Mouse (Mus musculus) hindbrain, embryonic 16.5 days (tissue): ENCODE results near the gene Pde3a. TPM values are rescaled to one million over a fixed set of nuclear protein-coding genes. Genes with fewer than 3 reads are reported as not detected.

Experiments
- ATAC-seq: fragments of 200-750 bp; cut with Nextera tagmentation; 2 replicates; pipeline ENCODE4 v1.8.0; 2017; ENCODE audit warnings: moderate TSS enrichment, moderate library complexity
- H3K27ac ChIP-seq: fragments of 300-500 bp; sonication (generic); 2 replicates; pipeline ENCODE4 v1.5.1; 2014; ENCODE audit warnings: low read depth, mild to moderate bottlenecking, control low read depth, low read length, moderate library complexity
- H3K27me3 ChIP-seq: fragments of 300-500 bp; sonication (generic); replicated peaks from 2 replicates; pipeline ENCODE4 v1.6.1; 2014; ENCODE audit warnings: low read length; ENCODE audit not compliant: control insufficient read depth, insufficient read depth
- H3K36me3 ChIP-seq: fragments of 300-500 bp; sonication (generic); 2 replicates; pipeline ENCODE4 v1.6.1; 2014; ENCODE audit warnings: mild to moderate bottlenecking, low read length, moderate library complexity, mixed read lengths; ENCODE audit not compliant: control insufficient read depth, insufficient read depth
- H3K4me1 ChIP-seq: fragments of 300-500 bp; sonication (generic); 2 replicates; pipeline ENCODE4 v1.6.1; 2014; ENCODE audit warnings: low read depth, low read length; ENCODE audit not compliant: control insufficient read depth, insufficient read depth
- H3K4me2 ChIP-seq: fragments of 300-500 bp; sonication (generic); 2 replicates; pipeline ENCODE4 v1.6.1; 2014; ENCODE audit warnings: mild to moderate bottlenecking, low read length, control low read depth, moderate library complexity
- H3K4me3 ChIP-seq: fragments of 300-500 bp; sonication (generic); 2 replicates; pipeline ENCODE4 v1.5.1; 2014; ENCODE audit warnings: mild to moderate bottlenecking, low read length, control low read depth, moderate library complexity
- H3K9ac ChIP-seq: fragments of 300-500 bp; sonication (generic); 2 replicates; pipeline ENCODE4 v1.6.1; 2014; ENCODE audit warnings: low read depth, mild to moderate bottlenecking, control low read depth, low read length, moderate library complexity
- H3K9me3 ChIP-seq: fragments of 300-500 bp; sonication (generic); 2 replicates; pipeline ENCODE4 v1.6.1; 2014; ENCODE audit warnings: mild to moderate bottlenecking, low read length, moderate library complexity; ENCODE audit not compliant: control insufficient read depth
- WGBS: fragments of 180-500 bp; shearing (Covaris S2); extraction: QIAGEN DNeasy Blood & Tissue Kit; methylation state at CpG from one replicate; pipeline ENCODE4 v1.1.7; 2014; 5-methylcytosine and 5-hydroxymethylcytosine counted together
- polyA plus RNA-seq: library from polyadenylated mRNA; unstranded; fragments of >200 nt; fragmentation: Nextera tagmentation; extraction: Ambion mirVana; gene quantifications from 2 replicates; pipeline ENCODE4 v1.2.1, GENCODE M21; 2015

Gene Pde3a
- polyA plus RNA-seq, 1 experiment from 2014 or later: 2.1 TPM

DNA sequence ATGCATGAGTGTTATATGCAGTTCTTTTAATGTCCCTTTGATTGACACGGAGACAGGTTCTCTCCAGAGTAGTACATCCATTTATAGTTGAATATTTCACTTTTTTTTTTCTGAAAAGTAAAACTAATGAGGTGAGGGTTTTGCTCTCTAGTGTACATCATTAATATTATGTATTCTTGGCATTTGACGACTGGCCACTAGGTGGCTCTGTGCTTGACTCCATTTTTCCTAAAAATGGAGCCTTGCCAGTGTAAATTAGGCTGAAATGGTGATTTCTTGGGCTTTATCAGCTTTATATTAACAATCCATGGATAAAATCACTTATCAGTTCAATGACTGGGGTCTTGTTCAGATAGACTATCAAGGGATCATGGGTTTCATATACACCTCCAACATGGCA lies 82.4 kb downstream of the Pde3a start:
- Histone ChIP-seq H3K27ac (no peak overlapping the region), H3K4me1 (no peaks in the 10 kb centered on the region), H3K4me2 (no peak overlapping the region), H3K4me3 (no peak overlapping the region), H3K27me3 (no peaks in the 10 kb centered on the region), H3K9me3 (no peaks in the 10 kb centered on the region), H3K36me3 (no peaks in the 10 kb centered on the region), H3K9ac (no peak overlapping the region)
- no peak for ATAC-seq
- WGBS: 48% methylated on average over 2 of the region's 2 CpGs

DNA sequence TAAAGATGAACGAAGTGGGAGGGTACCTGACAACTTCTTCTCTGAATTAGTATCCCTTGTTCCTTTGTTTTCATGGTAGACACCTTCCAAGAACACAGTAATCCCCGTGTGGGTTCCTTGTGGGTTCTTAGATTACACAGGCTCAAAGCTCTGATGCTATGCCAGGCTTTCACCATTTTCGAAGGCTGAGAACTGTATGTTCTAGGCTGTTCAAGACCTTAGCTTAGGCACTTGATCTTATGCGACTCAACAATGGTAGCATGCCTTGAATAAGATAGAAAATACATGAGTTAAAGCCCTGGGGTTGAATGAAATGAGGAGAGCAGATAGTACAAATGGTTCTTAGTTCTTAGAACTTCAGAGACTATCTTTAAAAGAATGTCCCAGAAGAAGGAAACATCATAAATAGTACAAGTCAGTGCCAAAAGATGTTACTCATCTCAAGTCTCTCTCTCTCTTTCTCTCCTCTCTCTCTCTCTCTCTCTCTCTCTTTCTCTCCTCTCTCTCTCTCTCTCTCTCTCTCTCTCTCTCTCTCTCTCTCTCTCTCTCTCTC lies 83.6 kb downstream of the Pde3a start:
- ATAC-seq: no peak
- 90% methylated on average over 4 of the region's 4 CpGs for WGBS

DNA sequence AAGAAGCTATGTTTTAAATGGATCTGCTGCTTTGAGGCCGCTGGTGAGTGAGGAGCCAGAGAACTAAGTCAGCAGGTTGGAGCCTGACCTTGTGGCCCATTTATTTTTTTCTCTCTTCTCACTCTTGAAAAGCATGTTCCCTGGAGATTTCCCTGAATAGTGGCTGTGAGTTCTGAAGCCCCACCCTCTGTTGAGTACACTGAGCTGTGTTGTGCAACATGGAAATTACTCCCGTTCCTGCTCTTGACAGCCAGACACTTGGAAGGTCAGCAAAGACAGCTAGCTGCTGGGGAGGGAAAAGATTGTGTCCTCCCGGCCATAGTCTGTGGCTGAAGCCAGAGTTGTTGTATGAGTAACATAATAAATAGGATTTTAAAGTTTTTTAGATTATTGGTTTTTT lies 84.2 kb downstream of the Pde3a start:
- Histone ChIP-seq H3K4me3 (no peak overlapping the region), H3K27ac (no peak overlapping the region), H3K36me3 (no peaks in the 10 kb centered on the region), H3K9ac (no peak overlapping the region), H3K4me1 (no peaks in the 10 kb centered on the region), H3K4me2 (no peak overlapping the region), H3K27me3 (no peaks in the 10 kb centered on the region), H3K9me3 (no peaks in the 10 kb centered on the region)
- 44% methylated on average over 3 of the region's 3 CpGs for WGBS
- no peak for ATAC-seq

More for the DNA sequence above, 83.6 kb downstream of the Pde3a start:
- Histone ChIP-seq H3K36me3 (no peaks in the 10 kb centered on the region), H3K4me3 (no peak overlapping the region), H3K27me3 (no peaks in the 10 kb centered on the region), H3K4me1 (no peaks in the 10 kb centered on the region), H3K27ac (no peak overlapping the region), H3K9me3 (no peaks in the 10 kb centered on the region), H3K4me2 (no peak overlapping the region), H3K9ac (no peak overlapping the region)

DNA sequence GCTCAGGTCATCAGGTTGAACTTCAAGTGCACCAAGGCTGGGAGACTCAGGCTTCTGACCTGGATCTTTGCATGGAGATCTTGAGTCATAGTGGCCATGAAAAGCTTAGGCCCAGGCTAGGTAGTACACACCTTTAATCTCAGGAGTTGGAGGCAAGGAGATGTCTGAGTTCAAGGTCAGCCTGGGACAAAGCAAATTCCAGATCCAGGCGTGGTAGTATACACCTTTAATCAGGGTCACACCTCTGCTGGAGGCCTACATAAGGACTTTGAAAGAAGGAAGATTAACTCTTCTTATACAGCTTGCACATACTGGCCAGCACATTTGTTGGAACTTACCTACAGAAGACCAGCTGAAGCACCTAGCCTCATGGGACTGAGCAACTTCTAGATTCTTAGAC lies 86.8 kb downstream of the Pde3a start:
- H3K9me3 ChIP-seq: no peaks in the 10 kb centered on the region
- no peaks in the 10 kb centered on the region for H3K4me1 ChIP-seq
- no peak overlapping the region for H3K27ac ChIP-seq
- H3K4me2 ChIP-seq: no peak overlapping the region
- H3K36me3 ChIP-seq: no peaks in the 10 kb centered on the region
- H3K9ac ChIP-seq: no peak overlapping the region
- ATAC-seq: no peak
- no peaks in the 10 kb centered on the region for H3K27me3 ChIP-seq
- no peak overlapping the region for H3K4me3 ChIP-seq
- WGBS: 61% methylated on average over 1 of the region's 1 CpGs

DNA sequence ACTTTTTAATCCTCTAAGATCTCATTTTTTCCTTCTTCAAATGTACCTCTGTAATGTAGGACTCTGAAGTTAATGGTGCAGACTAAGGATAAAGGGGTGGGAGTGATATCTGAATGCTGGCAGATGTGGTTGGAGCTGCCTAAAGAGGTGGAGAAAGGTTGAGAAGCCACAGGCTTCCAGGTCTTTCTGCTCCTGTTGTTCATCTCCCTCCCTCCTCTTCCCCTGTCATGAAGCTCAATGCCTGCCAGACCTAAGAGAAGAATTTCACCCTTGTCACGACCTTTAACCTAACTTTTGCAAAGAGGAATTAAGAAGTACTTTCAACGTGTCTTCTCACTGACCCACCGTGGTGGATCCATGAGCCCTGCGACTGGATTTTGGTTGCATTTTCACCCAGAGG lies 87.4 kb downstream of the Pde3a start:
- H3K4me3 ChIP-seq: no peak overlapping the region
- no peaks in the 10 kb centered on the region for H3K4me1 ChIP-seq
- no peaks in the 10 kb centered on the region for H3K36me3 ChIP-seq
- H3K9ac ChIP-seq: no peak overlapping the region
- WGBS: 75% methylated on average over 4 of the region's 4 CpGs
- ATAC-seq: no peak
- H3K4me2 ChIP-seq: no peak overlapping the region
- H3K27ac ChIP-seq: no peak overlapping the region
- no peaks in the 10 kb centered on the region for H3K27me3 ChIP-seq
- H3K9me3 ChIP-seq: no peaks in the 10 kb centered on the region

DNA sequence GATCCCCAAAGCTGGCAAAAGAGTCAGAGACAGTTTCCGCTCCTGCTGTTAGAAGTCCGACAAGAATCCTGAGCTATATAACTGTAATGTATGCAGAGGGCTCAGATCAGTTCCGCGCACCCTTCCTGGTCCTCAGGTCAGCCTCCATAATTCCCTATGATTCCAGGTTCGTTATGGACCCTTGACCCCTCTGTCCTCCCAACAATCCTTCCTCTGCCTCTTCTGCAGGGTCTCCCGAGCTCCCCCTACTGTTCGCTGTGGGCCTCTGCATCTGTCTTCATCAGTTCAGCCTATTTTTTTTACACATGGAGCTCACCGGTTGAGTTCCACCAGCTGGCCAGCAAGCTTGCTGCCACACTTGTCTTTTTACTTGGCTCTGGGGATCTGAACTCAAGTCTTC lies 88.6 kb downstream of the Pde3a start:
- H3K9ac ChIP-seq: no peak overlapping the region
- H3K4me2 ChIP-seq: no peak overlapping the region
- H3K27ac ChIP-seq: no peak overlapping the region
- no peaks in the 10 kb centered on the region for H3K27me3 ChIP-seq
- H3K4me1 ChIP-seq: no peaks in the 10 kb centered on the region
- ATAC-seq: no peak
- H3K4me3 ChIP-seq: no peak overlapping the region
- 55% methylated on average over 8 of the region's 8 CpGs for WGBS
- no peaks in the 10 kb centered on the region for H3K9me3 ChIP-seq
- no peaks in the 10 kb centered on the region for H3K36me3 ChIP-seq

DNA sequence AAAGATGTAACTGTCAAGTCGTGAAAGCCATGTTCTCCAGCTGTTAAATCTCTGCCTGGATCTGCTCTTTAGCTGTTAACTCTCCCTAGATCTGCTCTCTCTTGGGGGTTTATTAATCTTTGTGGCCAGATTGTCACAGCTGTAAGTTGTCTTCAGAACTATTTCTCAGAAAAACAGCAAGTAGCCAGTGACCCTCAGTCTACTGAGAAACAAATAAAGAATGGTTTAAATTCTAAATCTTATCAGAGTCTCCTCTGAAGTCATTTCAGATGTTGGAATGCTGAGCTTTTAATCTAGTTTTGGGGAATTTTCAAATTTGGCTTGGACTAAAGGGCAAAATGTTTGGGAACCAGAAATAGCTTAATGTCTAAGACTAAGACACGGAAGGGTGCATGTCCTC lies 92.3 kb downstream of the Pde3a start:
- H3K9ac ChIP-seq: no peak overlapping the region
- no peak overlapping the region for H3K27ac ChIP-seq
- H3K4me2 ChIP-seq: no peak overlapping the region
- no peak overlapping the region for H3K4me3 ChIP-seq
- no peaks in the 10 kb centered on the region for H3K9me3 ChIP-seq
- no peaks in the 10 kb centered on the region for H3K4me1 ChIP-seq
- ATAC-seq: no peak
- no peaks in the 10 kb centered on the region for H3K36me3 ChIP-seq
- no peaks in the 10 kb centered on the region for H3K27me3 ChIP-seq
- 68% methylated on average over 2 of the region's 2 CpGs for WGBS

DNA sequence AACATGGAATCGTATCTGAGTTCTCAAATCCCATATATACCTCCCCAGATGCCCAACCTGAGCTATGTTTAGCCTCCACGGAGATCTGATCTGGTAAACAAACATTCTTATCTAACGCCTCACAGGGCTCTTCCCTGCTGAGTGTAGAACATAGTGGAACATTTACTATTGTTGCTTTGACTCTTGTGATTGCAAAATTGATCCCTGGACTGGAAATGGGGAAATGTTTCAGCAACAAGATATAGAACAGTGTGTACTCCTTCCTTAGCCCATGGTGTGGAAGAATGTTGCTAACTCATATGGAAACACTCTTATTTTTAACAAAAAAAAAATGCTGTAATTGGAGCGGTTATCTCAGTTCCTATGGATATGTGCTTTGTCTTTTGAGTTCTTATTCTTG lies 98.8 kb downstream of the Pde3a start:
- H3K4me1 ChIP-seq: no peaks in the 10 kb centered on the region
- H3K4me2 ChIP-seq: no peak overlapping the region
- H3K27ac ChIP-seq: no peak overlapping the region
- H3K9ac ChIP-seq: no peak overlapping the region
- H3K36me3 ChIP-seq: no peaks in the 10 kb centered on the region
- H3K9me3 ChIP-seq: no peaks in the 10 kb centered on the region
- ATAC-seq: no peak
- H3K27me3 ChIP-seq: no peaks in the 10 kb centered on the region
- H3K4me3 ChIP-seq: no peak overlapping the region
- WGBS: 77% methylated on average over 4 of the region's 4 CpGs

DNA sequence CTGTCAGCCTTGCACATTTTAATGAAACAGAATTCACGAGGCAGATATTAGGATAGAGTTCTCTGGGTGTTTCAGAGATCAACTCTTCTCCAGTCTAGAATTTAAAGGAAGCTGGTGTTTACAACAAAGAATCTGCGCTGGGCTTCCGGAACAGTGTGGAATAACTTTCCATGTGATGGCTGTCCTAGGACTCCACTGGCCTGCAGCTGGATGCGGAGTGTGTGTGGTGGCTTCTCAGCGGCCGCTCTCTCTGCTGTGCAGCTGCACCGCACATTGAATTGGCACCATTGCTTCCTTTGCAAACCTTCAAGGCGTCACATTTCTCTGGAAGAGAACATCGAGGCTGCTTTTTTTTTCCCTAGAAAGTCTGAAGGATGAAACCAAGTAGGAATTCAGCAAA lies 99.5 kb downstream of the Pde3a start:
- Histone ChIP-seq H3K27ac (no peak overlapping the region), H3K9ac (no peak overlapping the region), H3K4me2 (no peak overlapping the region), H3K9me3 (no peaks in the 10 kb centered on the region), H3K27me3 (no peaks in the 10 kb centered on the region), H3K4me1 (no peaks in the 10 kb centered on the region), H3K36me3 (no peaks in the 10 kb centered on the region), H3K4me3 (no peak overlapping the region)
- 83% methylated on average over 9 of the region's 9 CpGs for WGBS
- ATAC-seq: no peak

DNA sequence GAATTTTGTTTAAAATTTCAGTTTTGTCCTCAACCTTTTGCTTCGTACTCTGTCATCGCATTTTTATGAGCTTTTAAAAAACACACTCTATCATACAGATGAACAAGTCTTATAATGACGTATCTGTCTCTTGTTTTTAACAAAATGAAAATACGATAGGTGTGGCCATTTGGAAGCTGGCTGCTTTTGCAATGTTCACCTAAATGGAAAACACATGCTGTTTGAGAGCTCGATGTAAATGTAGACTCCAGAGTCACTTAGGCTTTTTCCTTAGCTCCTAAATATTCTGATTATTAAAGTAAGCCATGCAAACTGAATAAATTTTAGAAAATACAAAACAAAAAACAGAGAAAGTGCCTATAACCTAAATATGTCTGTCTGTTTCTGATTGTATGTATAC lies 101.2 kb downstream of the Pde3a start:
- no peak overlapping the region for H3K4me2 ChIP-seq
- no peaks in the 10 kb centered on the region for H3K36me3 ChIP-seq
- no peaks in the 10 kb centered on the region for H3K27me3 ChIP-seq
- H3K4me3 ChIP-seq: no peak overlapping the region
- H3K4me1 ChIP-seq: no peaks in the 10 kb centered on the region
- H3K9me3 ChIP-seq: no peaks in the 10 kb centered on the region
- WGBS: 94% methylated on average over 5 of the region's 5 CpGs
- no peak overlapping the region for H3K27ac ChIP-seq
- no peak for ATAC-seq
- no peak overlapping the region for H3K9ac ChIP-seq
